Mouse (Mus musculus) layer of hippocampus, adult 9-10 months (tissue): ENCODE data around the gene Pitpnc1.

Experiments used
- DNase-seq: peaks from one replicate; pipeline ENCODE4 v3.0.0; 2022; ENCODE audit warnings: low spot score

Pitpnc1 gene

GRCm38 (mm10) chr11:107325739-107326725 lies 144.5 kb downstream of the Pitpnc1 start:
- DNase-seq = no peak

DNA sequence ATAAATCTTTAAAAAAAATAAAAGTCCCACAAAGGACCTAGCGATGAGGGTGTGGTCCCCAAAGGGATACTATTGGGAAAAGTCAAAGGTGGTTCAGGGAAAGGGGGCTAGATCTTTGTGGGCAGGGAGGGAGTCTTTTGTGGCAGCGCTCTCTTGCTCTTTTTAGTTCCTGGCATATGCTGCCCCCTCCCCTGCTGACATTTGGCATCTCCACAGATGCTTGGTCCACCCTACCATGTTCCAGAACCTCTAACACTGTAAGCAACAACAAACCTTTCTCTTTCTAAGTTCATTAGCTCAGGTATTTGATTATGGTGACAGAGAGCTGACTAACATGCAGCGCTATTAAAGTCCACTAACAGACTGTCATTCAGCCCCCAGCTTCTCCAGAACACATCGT lies 145.3 kb downstream of the Pitpnc1 start:
- DNase-seq = no peak

- DNase-seq = no peak
Observed at GRCm38 (mm10) chr11:107323173-107323572, 147.3 kb downstream of the Pitpnc1 start.

DNA sequence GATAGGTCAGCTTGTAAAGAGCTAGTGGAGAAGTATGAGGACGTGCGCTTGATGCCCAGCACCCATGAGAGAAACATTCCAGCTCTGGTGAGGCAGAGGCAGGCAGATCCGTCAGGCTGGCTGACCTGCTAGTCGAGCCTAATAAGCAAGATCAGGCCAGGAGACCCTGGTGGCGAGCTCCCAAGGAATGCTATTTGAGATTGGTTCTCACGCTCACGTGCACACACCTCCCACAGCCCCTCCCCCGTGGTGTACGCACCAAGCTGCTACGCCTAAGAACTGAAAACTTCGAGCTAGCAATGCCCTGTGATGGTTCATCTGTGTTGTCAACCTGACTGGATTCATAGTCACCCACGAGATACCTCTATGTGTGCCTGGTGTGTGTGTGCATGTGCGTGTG lies 148.3 kb downstream of the Pitpnc1 start:
- no peak for DNase-seq

DNA sequence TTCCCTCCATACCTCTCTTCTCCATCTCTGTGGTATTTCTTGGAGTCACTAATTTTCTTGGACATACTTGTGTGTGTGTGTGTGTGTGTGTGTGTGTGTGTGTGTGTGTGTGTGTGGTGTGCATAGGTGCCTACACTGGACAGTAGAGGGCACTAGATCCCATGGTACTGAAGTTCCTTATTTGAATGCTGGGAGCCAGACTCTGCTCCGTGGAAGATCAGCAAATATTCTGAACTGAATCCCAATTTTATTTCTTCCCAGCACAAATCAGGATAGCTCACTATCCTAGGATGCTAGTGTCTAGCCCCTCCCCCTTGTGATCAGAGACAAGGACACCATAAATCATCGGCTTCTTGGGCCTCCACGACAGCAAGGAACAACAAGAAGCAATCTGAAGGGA lies 148.7 kb downstream of the Pitpnc1 start:
- no peak for DNase-seq

GRCm38 (mm10) chr11:107319861-107320260 lies 150.6 kb downstream of the Pitpnc1 start:
- no peak for DNase-seq

- DNase-seq = no peak
Observed at GRCm38 (mm10) chr11:107317653-107318281, 152.7 kb downstream of the Pitpnc1 start.

DNA sequence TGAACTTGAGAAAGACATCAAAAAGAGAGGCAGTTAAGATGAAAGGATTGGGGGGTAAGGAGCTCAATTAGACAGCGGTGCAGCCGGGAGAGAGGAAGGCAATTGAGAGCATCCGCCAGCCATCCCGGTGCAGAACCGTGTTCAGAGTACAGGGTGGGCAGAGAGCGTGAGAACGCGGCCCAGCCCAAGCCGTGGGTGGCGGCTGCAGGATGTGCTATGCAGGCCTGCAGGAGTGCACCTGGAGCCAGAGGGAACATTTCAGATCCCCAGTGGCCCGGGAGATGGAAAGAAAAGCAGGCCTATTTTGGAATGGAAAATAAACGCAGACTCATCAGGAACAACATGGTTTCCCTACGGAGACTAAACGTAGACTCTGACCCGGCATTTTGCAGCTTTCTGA lies 155.0 kb downstream of the Pitpnc1 start:
- no peak for DNase-seq

- no peak for DNase-seq
Observed at GRCm38 (mm10) chr11:107310338-107311121, 160.0 kb downstream of the Pitpnc1 start.

DNA sequence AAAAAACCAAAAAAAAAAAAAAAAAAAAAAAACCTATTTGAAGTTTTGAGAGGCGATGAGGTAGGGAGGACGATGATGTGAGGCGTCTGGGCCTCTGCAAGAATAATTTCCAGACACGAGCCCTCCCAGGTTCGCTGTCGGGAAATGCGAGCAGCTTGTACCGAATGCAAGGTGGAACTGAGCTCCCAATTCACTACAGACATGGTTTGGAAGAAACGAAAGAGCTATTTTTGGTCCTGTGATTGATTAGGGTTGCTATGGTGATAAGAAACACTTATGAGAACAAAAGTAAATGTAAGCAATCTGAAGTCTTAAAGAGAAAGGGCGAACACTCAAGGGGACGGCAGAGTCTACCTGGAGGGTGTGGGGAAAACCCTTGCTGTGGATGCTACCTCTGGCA lies 164.3 kb downstream of the Pitpnc1 start:
- DNase-seq = no peak

DNA sequence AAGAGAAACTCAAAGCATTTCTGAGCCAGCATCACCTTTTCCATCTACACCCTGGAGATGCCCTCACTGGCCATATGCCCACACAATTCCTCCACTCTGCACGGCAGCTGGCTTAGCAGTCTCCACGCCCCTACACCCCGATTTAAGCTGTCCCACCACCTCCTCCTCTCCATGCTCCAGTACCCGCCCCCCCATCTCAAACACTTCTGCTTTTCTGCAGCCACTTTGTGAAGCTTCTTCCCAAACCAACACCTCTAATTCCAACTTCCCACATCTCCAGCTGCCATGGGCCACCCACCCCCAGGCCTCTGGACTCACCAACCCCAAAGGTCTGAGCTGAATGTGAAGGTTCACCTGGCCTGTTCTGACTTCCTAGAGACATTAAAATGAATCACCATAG lies 168.4 kb downstream of the Pitpnc1 start:
- no peak for DNase-seq

GRCm38 (mm10) chr11:107300235-107300634 lies 170.3 kb downstream of the Pitpnc1 start:
- DNase-seq = no peak

- DNase-seq = no peak
Observed at GRCm38 (mm10) chr11:107299511-107300120, 170.9 kb downstream of the Pitpnc1 start.

DNA sequence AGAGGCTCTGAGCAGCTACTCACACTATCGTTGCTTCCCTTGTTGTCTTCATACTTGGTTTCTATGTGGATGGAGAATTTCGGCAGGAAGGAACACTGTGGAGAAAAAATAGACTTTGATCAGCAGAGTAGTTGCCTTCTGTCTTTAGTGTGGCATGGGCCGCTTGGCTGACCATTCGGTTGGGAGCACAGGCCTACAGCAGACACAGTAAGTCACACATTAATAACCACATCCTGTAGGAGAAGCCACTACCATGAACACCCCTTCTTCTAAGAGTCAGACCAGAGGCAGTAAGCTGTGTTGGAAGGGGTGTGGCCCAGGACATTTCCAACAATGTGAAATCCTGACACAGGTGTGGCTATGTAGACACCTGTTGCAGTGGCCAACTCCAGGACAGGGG lies 174.3 kb downstream of the Pitpnc1 start:
- DNase-seq = no peak

- DNase-seq = no peak
Observed at GRCm38 (mm10) chr11:107292036-107292435, 178.5 kb downstream of the Pitpnc1 start.

DNA sequence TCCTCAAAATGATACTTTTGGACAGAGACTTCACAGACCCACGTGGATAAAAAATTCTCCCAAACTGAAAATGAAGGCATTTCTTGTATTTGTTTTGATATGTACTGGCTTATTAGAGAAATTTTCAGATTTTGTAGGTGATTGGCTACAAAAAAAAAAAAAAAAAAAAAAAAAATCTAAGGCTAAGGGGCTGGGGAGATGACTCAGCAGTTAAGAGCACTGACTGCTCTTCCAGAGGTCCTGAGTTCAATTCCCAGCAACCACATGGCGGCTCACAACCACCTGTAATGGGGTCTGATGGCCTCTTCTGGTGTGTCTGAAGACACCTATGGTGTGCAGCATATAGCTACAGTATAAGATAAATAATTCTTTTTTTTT lies 182.3 kb downstream of the Pitpnc1 start:
- DNase-seq = no peak

GRCm38 (mm10) chr11:107287215-107288185 lies 183.0 kb downstream of the Pitpnc1 start:
- no peak for DNase-seq

GRCm38 (mm10) chr11:107285731-107286130 lies 184.8 kb downstream of the Pitpnc1 start:
- DNase-seq = no peak

- DNase-seq = no peak
Observed at GRCm38 (mm10) chr11:107283632-107284031, 186.9 kb downstream of the Pitpnc1 start.

GRCm38 (mm10) chr11:107282481-107282880 lies 188.0 kb downstream of the Pitpnc1 start:
- no peak for DNase-seq

- DNase-seq = no peak
Observed at GRCm38 (mm10) chr11:107279258-107279657, 191.2 kb downstream of the Pitpnc1 start.
